ENCODE assay signal across 8 mouse cellular contexts in the genomic region with DNA sequence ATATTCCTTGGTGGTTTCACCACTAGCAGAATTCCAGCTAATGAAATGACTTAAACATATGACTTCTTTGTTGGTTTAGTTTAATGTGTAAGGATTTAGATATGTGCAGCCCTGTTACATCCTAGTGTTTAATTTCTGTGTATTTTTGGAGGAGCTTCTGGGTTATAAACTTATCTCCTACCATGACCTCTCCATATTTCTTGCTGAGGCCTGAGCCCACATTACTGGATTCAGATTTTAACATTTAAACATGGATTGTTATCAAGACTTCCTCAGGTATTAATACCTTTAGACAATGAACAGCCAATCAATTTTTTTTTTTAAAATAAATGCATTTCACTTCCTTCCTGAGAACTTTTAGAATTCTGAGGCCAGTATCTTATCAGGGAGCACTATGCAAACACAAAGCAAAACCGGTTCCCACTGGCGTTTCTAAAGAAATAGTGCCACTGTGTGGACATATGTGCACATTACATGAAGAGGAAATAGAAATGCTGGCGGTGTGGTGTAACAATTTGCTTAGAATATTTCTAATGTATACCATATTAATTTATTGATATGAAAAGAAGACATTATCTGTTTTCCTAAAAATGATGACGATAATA.
A peak's percentile ranks its signal among the peaks of the same experiment; 100 is the strongest.
DNase-seq lines count a peak whose midpoint lies in the region; ATAC-seq and TF ChIP-seq lines count a peak whose summit lies in the region.

No protein-coding gene starts in this region.

- no peaks in the 10 kb centered on the region for H3K9me3 ChIP-seq in heart, embryonic 10.5 days
- no peaks in the 10 kb centered on the region for H3K9me3 ChIP-seq in forebrain, embryonic 15.5 days
- H3K9me3 ChIP-seq in neural tube, embryonic 14.5 days (ENCODE audit: control insufficient read depth, low read length) = no peaks in the 10 kb centered on the region

- no peaks in the 10 kb centered on the region for H3K36me3 ChIP-seq in heart, adult 2 months (ENCODE audit: control insufficient read depth, insufficient read depth, low read length)
- no peaks in the 10 kb centered on the region for H3K36me3 ChIP-seq in heart, embryonic 10.5 days
- no peaks in the 10 kb centered on the region for H3K36me3 ChIP-seq in forebrain, embryonic 15.5 days
- H3K36me3 ChIP-seq in neural tube, embryonic 14.5 days (ENCODE audit: control insufficient read depth, insufficient read depth, low read length) = no peaks in the 10 kb centered on the region

- no peak for TF ChIP-seq POLR2A in heart, adult 2 months (IDR thresholded peaks at IDR 0.05; ENCODE audit: insufficient read depth, low read depth, low read length)

- no peaks in the 10 kb centered on the region for H3K27me3 ChIP-seq in heart, adult 2 months (ENCODE audit: control insufficient read depth, insufficient read depth, low read length)
- H3K27me3 ChIP-seq in heart, embryonic 10.5 days (ENCODE audit: insufficient read depth, poor library complexity, severe bottlenecking) = no peaks in the 10 kb centered on the region
- no peaks in the 10 kb centered on the region for H3K27me3 ChIP-seq in forebrain, embryonic 15.5 days
- no peaks in the 10 kb centered on the region for H3K27me3 ChIP-seq in neural tube, embryonic 14.5 days (ENCODE audit: control insufficient read depth, insufficient read depth, low read length)

- TF ChIP-seq EP300 in heart, adult 2 months (IDR thresholded peaks at IDR 0.05; ENCODE audit: insufficient read depth, low read depth, low read length) = no peak

- no peak overlapping the region for H3K27ac ChIP-seq in heart, adult 2 months
- no peak overlapping the region for H3K27ac ChIP-seq in heart, embryonic 10.5 days
- H3K27ac ChIP-seq in forebrain, embryonic 15.5 days (replicated peaks) = no peak overlapping the region
- no peak overlapping the region for H3K27ac ChIP-seq in neural tube, embryonic 14.5 days (ENCODE audit: low read depth, low read length)

- no peak overlapping the region for H3K4me2 ChIP-seq in forebrain, embryonic 15.5 days (replicated peaks)
- no peak overlapping the region for H3K4me2 ChIP-seq in neural tube, embryonic 14.5 days (ENCODE audit: low read depth, low read length)

- peak; percentile 78 for ATAC-seq in forebrain, embryonic 15.5 days (replicated peaks)
- peak; percentile 81 for ATAC-seq in neural tube, embryonic 14.5 days (ENCODE audit: low read depth)
- no peak for ATAC-seq in monocyte, adult 5-6 weeks (replicated peaks; ENCODE audit: insufficient number of reproducible peaks, low FRiP score, low TSS enrichment, poor library complexity, severe bottlenecking)

- peak; percentile 76 for TF ChIP-seq CTCF in heart, adult 2 months (IDR thresholded peaks at IDR 0.05)

- H3K4me1 ChIP-seq in heart, adult 2 months (ENCODE audit: control insufficient read depth, insufficient read depth, low read length) = no peaks in the 10 kb centered on the region
- no peaks in the 10 kb centered on the region for H3K4me1 ChIP-seq in heart, embryonic 10.5 days
- H3K4me1 ChIP-seq in forebrain, embryonic 15.5 days = peaks cover 4% of the 10 kb centered on the region; the same call in 1 of the 2 replicates
- no peaks in the 10 kb centered on the region for H3K4me1 ChIP-seq in neural tube, embryonic 14.5 days (ENCODE audit: control insufficient read depth, insufficient read depth, low read length)

- no peaks in the 10 kb centered on the region for H3K79me2 ChIP-seq in heart, adult 2 months (replicated peaks; ENCODE audit: control insufficient read depth, insufficient read depth, low read length)

- intact Hi-C loops in heart, adult 2 months (cut with DNase I) = loop anchor here (5.0 to 10.0 kb wide), 2 partner anchors 211 to 718 kb away; no protein-coding TSS in a partner anchor

- no peak overlapping the region for H3K9ac ChIP-seq in heart, adult 2 months (ENCODE audit: low read depth, low read length)
- H3K9ac ChIP-seq in forebrain, embryonic 15.5 days (replicated peaks) = no peak overlapping the region
- no peak overlapping the region for H3K9ac ChIP-seq in neural tube, embryonic 14.5 days (replicated peaks; ENCODE audit: low read depth, low read length)

- no peak for DNase-seq in heart, adult 2 months
- DNase-seq in heart, embryonic 10.5 days (ENCODE audit: low spot score) = no peak
- DNase-seq in 3T3-L1 (ENCODE audit: low read depth, low spot score) = peak; percentile 66
- peak; percentile 29 for DNase-seq in c-Kit-positive CD71-negative TER-119-negative erythroid progenitor cells, embryonic 14.5 days (ENCODE audit: low read depth)
- DNase-seq in layer of hippocampus, postnatal 10 days (ENCODE audit: low spot score in 2 of 2) = peak; percentile 21 to 58

- 2% methylated on average over 4 of the region's 4 CpGs for WGBS in heart, adult 2 months
- 3% methylated on average over 4 of the region's 4 CpGs for WGBS in heart, embryonic 10.5 days
- WGBS in forebrain, embryonic 15.5 days = 4% methylated on average over 4 of the region's 4 CpGs
- WGBS in neural tube, embryonic 14.5 days = 4% methylated on average over 4 of the region's 4 CpGs

- H3K4me3 ChIP-seq in heart, adult 2 months = no peak overlapping the region
- no peak overlapping the region for H3K4me3 ChIP-seq in heart, embryonic 10.5 days
- no peak overlapping the region for H3K4me3 ChIP-seq in forebrain, embryonic 15.5 days
- no peak overlapping the region for H3K4me3 ChIP-seq in neural tube, embryonic 14.5 days (ENCODE audit: low read depth, low read length)

Comparison
In these comparisons a context has a peak if more than half of its experiments do, and no peak if none do; other contexts are left out.
1. DNase-seq: peak in 3T3-L1 (single experiment), c-Kit-positive CD71-negative TER-119-negative erythroid progenitor cells, embryonic 14.5 days (single experiment) and layer of hippocampus, postnatal 10 days (2 of 2); none in heart, adult 2 months (0 of 2) and heart, embryonic 10.5 days (single experiment).